Mouse (Mus musculus) intestine, embryonic 16.5 days (tissue): Measurements from ENCODE around the gene Matn3. TPM values are rescaled to one million over a fixed set of nuclear protein-coding genes. Genes with fewer than 3 reads are reported as not detected.

ENCODE experiments used
- ATAC-seq: fragments of 200-750 bp; cut with Nextera tagmentation; 2 replicates; pipeline ENCODE4 v1.8.0; 2017; ENCODE audit warnings: moderate TSS enrichment, moderate library complexity
- H3K27ac ChIP-seq: fragments of 300-500 bp; sonication (generic); 2 replicates; pipeline ENCODE4 v1.5.1; 2014; ENCODE audit warnings: mild to moderate bottlenecking, low read length
- H3K27me3 ChIP-seq: fragments of 300-500 bp; sonication (generic); replicated peaks from 2 replicates; pipeline ENCODE4 v1.6.1; 2014; ENCODE audit warnings: low read length, control low read depth, mixed read lengths; ENCODE audit not compliant: control insufficient read depth, insufficient read depth
- H3K36me3 ChIP-seq: fragments of 300-500 bp; sonication (generic); 2 replicates; pipeline ENCODE4 v1.6.1; 2014; ENCODE audit warnings: low read length, control low read depth; ENCODE audit not compliant: control insufficient read depth, insufficient read depth
- H3K4me1 ChIP-seq: fragments of 300-500 bp; sonication (generic); 2 replicates; pipeline ENCODE4 v1.6.1; 2014; ENCODE audit warnings: low read length, control low read depth, mixed read lengths; ENCODE audit not compliant: control insufficient read depth, insufficient read depth
- H3K4me2 ChIP-seq: fragments of 300-500 bp; sonication (generic); 2 replicates; pipeline ENCODE4 v1.6.1; 2014; ENCODE audit warnings: low read depth, low read length, control low read depth
- H3K4me3 ChIP-seq: fragments of 300-500 bp; sonication (generic); 2 replicates; pipeline ENCODE4 v1.5.1; 2014; ENCODE audit warnings: mild to moderate bottlenecking, low read length
- H3K9ac ChIP-seq: fragments of 300-500 bp; sonication (generic); 2 replicates; pipeline ENCODE4 v1.6.1; 2014; ENCODE audit warnings: low read depth, low read length
- H3K9me3 ChIP-seq: fragments of 300-500 bp; sonication (generic); 2 replicates; pipeline ENCODE4 v1.6.1; 2016; ENCODE audit warnings: low read length, control low read depth; ENCODE audit not compliant: control insufficient read depth
- WGBS: fragments of 180-500 bp; shearing (Covaris S2); extraction: QIAGEN DNeasy Blood & Tissue Kit; methylation state at CpG from one replicate; pipeline ENCODE4 v1.1.7; 2014; 5-methylcytosine and 5-hydroxymethylcytosine counted together
- polyA plus RNA-seq: library from polyadenylated mRNA; unstranded; fragments of >200 nt; fragmentation: Nextera tagmentation; extraction: Ambion mirVana; gene quantifications from 2 replicates; pipeline ENCODE4 v1.2.1, GENCODE M21; 2015

The Matn3 gene
- polyA plus RNA-seq, 1 experiment from 2014 or later: 0.04 TPM

GRCm38 (mm10) chr12:9007811-9008210 is 60.1 kb downstream of the Matn3 start:
- H3K36me3 ChIP-seq: no peaks in the 10 kb centered on the region
- H3K9ac ChIP-seq: no peak overlapping the region
- no peak overlapping the region for H3K4me2 ChIP-seq
- H3K27ac ChIP-seq: no peak overlapping the region
- WGBS: 92% methylated on average over 6 of the region's 6 CpGs
- H3K4me1 ChIP-seq: no peaks in the 10 kb centered on the region
- no peak for ATAC-seq
- no peaks in the 10 kb centered on the region for H3K27me3 ChIP-seq
- no peaks in the 10 kb centered on the region for H3K9me3 ChIP-seq
- no peak overlapping the region for H3K4me3 ChIP-seq

DNA sequence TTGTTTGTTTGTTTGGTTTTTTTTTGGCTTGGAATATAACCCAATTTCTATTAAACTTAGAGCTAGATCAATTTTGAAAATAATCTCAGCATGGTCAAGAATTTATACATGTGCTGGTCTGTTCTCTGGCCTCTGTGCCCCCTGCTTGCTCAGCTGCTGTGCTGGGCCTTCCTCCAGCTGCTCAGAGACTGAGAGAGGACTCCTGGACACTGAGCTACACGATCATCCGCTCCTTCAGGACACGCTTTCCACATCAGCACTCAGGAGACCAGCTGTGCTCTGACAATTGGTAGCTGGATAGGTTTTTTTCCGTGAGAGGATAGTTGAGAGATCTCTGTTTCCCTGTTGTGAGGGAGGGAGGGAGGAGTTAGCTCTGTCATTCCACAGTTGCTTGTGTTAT is 62.6 kb downstream of the Matn3 start:
- H3K4me3 ChIP-seq: no peak overlapping the region
- no peaks in the 10 kb centered on the region for H3K27me3 ChIP-seq
- no peaks in the 10 kb centered on the region for H3K36me3 ChIP-seq
- no peak overlapping the region for H3K4me2 ChIP-seq
- WGBS: 63% methylated on average over 4 of the region's 4 CpGs
- H3K9me3 ChIP-seq: no peaks in the 10 kb centered on the region
- H3K27ac ChIP-seq: no peak overlapping the region
- no peaks in the 10 kb centered on the region for H3K4me1 ChIP-seq
- no peak overlapping the region for H3K9ac ChIP-seq
- ATAC-seq: no peak

GRCm38 (mm10) chr12:9016376-9016775 is 68.6 kb downstream of the Matn3 start:
- Histone ChIP-seq H3K36me3 (no peaks in the 10 kb centered on the region), H3K4me3 (no peak overlapping the region), H3K27me3 (no peaks in the 10 kb centered on the region), H3K4me2 (no peak overlapping the region), H3K27ac (no peak overlapping the region), H3K9ac (no peak overlapping the region), H3K9me3 (no peaks in the 10 kb centered on the region), H3K4me1 (no peaks in the 10 kb centered on the region)
- ATAC-seq: no peak
- WGBS: 95% methylated on average over 9 of the region's 9 CpGs

DNA sequence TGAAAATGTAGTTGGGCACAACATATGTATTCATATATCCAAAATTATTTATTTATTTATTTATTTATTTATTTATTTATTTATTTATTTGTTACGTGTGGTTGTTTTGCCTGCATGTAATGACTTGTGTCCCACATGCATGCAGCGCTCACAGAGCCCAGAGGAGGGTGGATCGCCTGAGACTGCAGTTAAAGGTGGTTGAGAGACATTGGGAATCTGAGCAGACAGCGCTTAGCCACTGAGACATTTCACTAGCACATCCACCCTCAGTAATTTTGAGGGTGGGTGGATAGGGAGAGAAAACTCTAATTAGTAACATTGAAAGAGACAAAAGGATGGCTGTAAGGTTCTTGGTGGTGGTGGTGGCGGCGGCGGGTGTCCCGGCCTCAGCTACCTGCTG is 72.7 kb downstream of the Matn3 start:
- no peaks in the 10 kb centered on the region for H3K27me3 ChIP-seq
- H3K9ac ChIP-seq: no peak overlapping the region
- H3K4me3 ChIP-seq: no peak overlapping the region
- no peak overlapping the region for H3K27ac ChIP-seq
- H3K4me1 ChIP-seq: no peaks in the 10 kb centered on the region
- H3K36me3 ChIP-seq: no peaks in the 10 kb centered on the region
- 93% methylated on average over 8 of the region's 8 CpGs for WGBS
- H3K4me2 ChIP-seq: no peak overlapping the region
- no peaks in the 10 kb centered on the region for H3K9me3 ChIP-seq
- ATAC-seq: no peak

GRCm38 (mm10) chr12:9020986-9021385 is 73.3 kb downstream of the Matn3 start:
- Histone ChIP-seq H3K36me3 (no peaks in the 10 kb centered on the region), H3K9ac (no peak overlapping the region), H3K27ac (no peak overlapping the region), H3K4me1 (no peaks in the 10 kb centered on the region), H3K4me3 (no peak overlapping the region), H3K27me3 (no peaks in the 10 kb centered on the region), H3K4me2 (no peak overlapping the region), H3K9me3 (no peaks in the 10 kb centered on the region)
- 78% methylated on average over 3 of the region's 3 CpGs for WGBS
- no peak for ATAC-seq

Other genes starting within 250 kb of the Matn3 start
- 102 and 109 TPM in 2 replicates for gene Sdc1, start 176.6 kb upstream of the Matn3 start, polyA plus RNA-seq
- gene Laptm4a, start 26.3 kb upstream of the Matn3 start, polyA plus RNA-seq: 244 and 257 TPM in 2 replicates
- 7.8 and 8.2 TPM in 2 replicates for gene Wdr35, start 26.0 kb downstream of the Matn3 start, polyA plus RNA-seq
- gene Ttc32, start 82.1 kb downstream of the Matn3 start, polyA plus RNA-seq: 33.9 and 35.8 TPM in 2 replicates